Mouse (Mus musculus) heart, embryonic 11.5 days (tissue): ENCODE measurements around the gene Fastkd2. TPM values are rescaled to one million over a fixed set of nuclear protein-coding genes. Genes with fewer than 3 reads are reported as not detected.

Experiments
- polyA plus RNA-seq: library from polyadenylated mRNA; unstranded; fragments of >200 nt; fragmentation: Nextera tagmentation; extraction: Ambion mirVana; gene quantifications from 2 replicates; pipeline ENCODE4 v1.2.1, GENCODE M21; 2014

The Fastkd2 gene
- polyA plus RNA-seq, 1 experiment from 2014 or later: 62.7 TPM

Other genes with a start within 250 kb of the Fastkd2 start
- not detected in 2 replicates for gene Gm39653, start 114.6 kb upstream of the Fastkd2 start, polyA plus RNA-seq
- gene Dytn, start 43.7 kb upstream of the Fastkd2 start, polyA plus RNA-seq: not detected in 2 replicates
- gene Mdh1b, start 296 bp upstream of the Fastkd2 start, polyA plus RNA-seq: not detected in 2 replicates
- gene 4933402D24Rik, start 38.7 kb downstream of the Fastkd2 start, polyA plus RNA-seq: 0.37 TPM in 1 of 2 replicates, not detected in the other